ENCODE assay signal across 9 mouse cellular contexts in genomic region chr14:28675476-28675875, GRCm38 (mm10).
DNase-seq lines count a peak whose midpoint lies in the region; ATAC-seq and TF ChIP-seq lines count a peak whose summit lies in the region.
"Had no signal": no experiment of that assay in that cellular context is flagged by ENCODE, and none has a peak within 500 bp of the region (broad histone marks: within the 10 kb centered on the region; RNA-seq: fewer than 3 reads in every experiment).

No protein-coding gene starts in this region.

- H3K4me1 ChIP-seq in forebrain, embryonic 13.5 days: no peaks in the 10 kb centered on the region
- no peaks in the 10 kb centered on the region for H3K4me1 ChIP-seq in forebrain, embryonic 11.5 days (replicated peaks; ENCODE audit: control insufficient read depth, insufficient read depth, low read length)
- no peaks in the 10 kb centered on the region for H3K4me1 ChIP-seq in kidney, adult 2 months (ENCODE audit: control insufficient read depth, insufficient read depth, low read length)
- no peaks in the 10 kb centered on the region for H3K4me1 ChIP-seq in stomach, postnatal 0 days (replicated peaks; ENCODE audit: control insufficient read depth, insufficient read depth)

- no peaks in the 10 kb centered on the region for H3K9me3 ChIP-seq in forebrain, embryonic 13.5 days (replicated peaks)
- no peaks in the 10 kb centered on the region for H3K9me3 ChIP-seq in forebrain, embryonic 11.5 days (ENCODE audit: control insufficient read depth, low read length)
- H3K9me3 ChIP-seq in stomach, postnatal 0 days (ENCODE audit: control insufficient read depth, low read length): no peaks in the 10 kb centered on the region
- H3K9me3 ChIP-seq: limb, embryonic 15.5 days had no signal

- no peak overlapping the region for H3K27ac ChIP-seq in forebrain, embryonic 13.5 days
- H3K27ac ChIP-seq in forebrain, embryonic 11.5 days (ENCODE audit: low read depth, low read length): no peak overlapping the region
- H3K27ac ChIP-seq in kidney, adult 2 months (ENCODE audit: insufficient read depth, low read depth, low read length): no peak overlapping the region
- H3K27ac ChIP-seq in stomach, postnatal 0 days (replicated peaks): no peak overlapping the region
- H3K27ac ChIP-seq: limb, embryonic 15.5 days had no signal

- no peaks in the 10 kb centered on the region for H3K36me3 ChIP-seq in forebrain, embryonic 13.5 days (ENCODE audit: poor library complexity, severe bottlenecking)
- no peaks in the 10 kb centered on the region for H3K36me3 ChIP-seq in forebrain, embryonic 11.5 days (ENCODE audit: control insufficient read depth, insufficient read depth, low read length)
- no peaks in the 10 kb centered on the region for H3K36me3 ChIP-seq in kidney, adult 2 months (ENCODE audit: control insufficient read depth, insufficient read depth, low read length)
- H3K36me3 ChIP-seq in stomach, postnatal 0 days (ENCODE audit: control insufficient read depth, insufficient read depth, low read length): no peaks in the 10 kb centered on the region
- H3K36me3 ChIP-seq: limb, embryonic 15.5 days had no signal

- TF ChIP-seq EP300 in stomach, postnatal 0 days (optimal IDR thresholded peaks at IDR 0.05): no peak

- no peak overlapping the region for H3K9ac ChIP-seq in forebrain, embryonic 13.5 days
- H3K9ac ChIP-seq in forebrain, embryonic 11.5 days (ENCODE audit: low read length): no peak overlapping the region
- H3K9ac ChIP-seq in stomach, postnatal 0 days (ENCODE audit: low read length): no peak overlapping the region
- H3K9ac ChIP-seq: limb, embryonic 15.5 days had no signal

- no peak for TF ChIP-seq POLR2A in kidney, adult 2 months (IDR thresholded peaks at IDR 0.05; ENCODE audit: low read depth, low read length)

- no peaks in the 10 kb centered on the region for H3K27me3 ChIP-seq in forebrain, embryonic 13.5 days
- H3K27me3 ChIP-seq in forebrain, embryonic 11.5 days (ENCODE audit: control insufficient read depth, insufficient read depth, low read length): no peaks in the 10 kb centered on the region
- no peaks in the 10 kb centered on the region for H3K27me3 ChIP-seq in kidney, adult 2 months (replicated peaks; ENCODE audit: control insufficient read depth, insufficient read depth, low read length)
- no peaks in the 10 kb centered on the region for H3K27me3 ChIP-seq in stomach, postnatal 0 days (ENCODE audit: control insufficient read depth, insufficient read depth, low read length)
- H3K27me3 ChIP-seq: limb, embryonic 15.5 days had no signal

- H3K4me2 ChIP-seq in forebrain, embryonic 13.5 days: no peak overlapping the region
- no peak overlapping the region for H3K4me2 ChIP-seq in forebrain, embryonic 11.5 days (ENCODE audit: low read depth, low read length, severe bottlenecking)
- H3K4me2 ChIP-seq in stomach, postnatal 0 days (replicated peaks; ENCODE audit: low read depth): no peak overlapping the region
- H3K4me2 ChIP-seq: limb, embryonic 15.5 days had no signal

- 63% methylated on average over 5 of the region's 5 CpGs for WGBS in forebrain, embryonic 13.5 days
- WGBS in forebrain, embryonic 11.5 days: 87% methylated on average over 5 of the region's 5 CpGs
- 47% methylated on average over 5 of the region's 5 CpGs for WGBS in kidney, adult 2 months
- WGBS in stomach, postnatal 0 days: 24% methylated on average over 5 of the region's 5 CpGs

- H3K4me3 ChIP-seq in forebrain, embryonic 13.5 days: no peak overlapping the region
- H3K4me3 ChIP-seq in forebrain, embryonic 11.5 days (ENCODE audit: low read depth, low read length): no peak overlapping the region
- no peak overlapping the region for H3K4me3 ChIP-seq in kidney, adult 2 months (ENCODE audit: insufficient read depth, low read depth, low read length)
- H3K4me3 ChIP-seq in stomach, postnatal 0 days (ENCODE audit: low read depth, low read length): no peak overlapping the region
- H3K4me3 ChIP-seq: limb, embryonic 15.5 days had no signal

- no peak for TF ChIP-seq CTCF in kidney, adult 2 months (conservative IDR thresholded peaks at IDR 0.05; ENCODE audit: insufficient read depth, insufficient read length, low read depth, low read length)
- TF ChIP-seq CTCF in stomach, postnatal 0 days (IDR thresholded peaks at IDR 0.05; ENCODE audit: low read depth): no peak

- no peak for DNase-seq in forebrain, embryonic 11.5 days (ENCODE audit: low spot score)
- DNase-seq in adipocyte (ENCODE audit: low spot score): peak; percentile 87
- DNase-seq in embryo, embryonic 10.5 days (ENCODE audit: low spot score): peak; percentile 16
- peak; percentile 60 for DNase-seq in kidney, adult 2 months
- peak; percentile 18 to 35 for DNase-seq in lung, adult 18-20 months
- DNase-seq in stomach, postnatal 0 days (ENCODE audit: low spot score): peak; percentile 34

- peak; percentile 73; the same call in 1 of the 2 replicates for ATAC-seq in forebrain, embryonic 13.5 days
- ATAC-seq in forebrain, embryonic 11.5 days (replicated peaks; ENCODE audit: low FRiP score): no peak
- no peak for ATAC-seq in stomach, postnatal 0 days (ENCODE audit: low FRiP score, low TSS enrichment)
- ATAC-seq in erythroid progenitor cell, adult 5-6 weeks (replicated peaks; ENCODE audit: low FRiP score, poor library complexity, severe bottlenecking): no peak
